Mouse (Mus musculus) left cerebral cortex, adult 2 months (tissue): Measurements from ENCODE around the gene Htr3b. TPM values are rescaled to one million over a fixed set of nuclear protein-coding genes. Genes with fewer than 3 reads are reported as not detected.
"Not testable (repeated sequence)": the region's sequence is repeated elsewhere in the genome, so short reads cannot be mapped to it uniquely, and the experiment has no call there.

ENCODE experiments used
- DNase-seq, 2 experiments: peaks; one replicate each; pipeline ENCODE4 v3.0.0; 2021 to 2022; ENCODE audit warnings: low spot score in 2 of 2, mixed read lengths in 1 of 2; ENCODE audit errors: extremely low spot score in 1 of 2
- H3K27ac ChIP-seq: fragments of 200-600 bp; 2 replicates; pipeline ENCODE4 v1.8.1; 2022
- H3K4me3 ChIP-seq: fragments of 200-600 bp; 2 replicates; pipeline ENCODE4 v1.8.1; 2022
- CTCF ChIP-seq: fragments of 200-600 bp; IDR thresholded peaks from 2 replicates; pipeline ENCODE4 v1.8.1; 2022; ENCODE audit warnings: antibody characterized with exemption, mild to moderate bottlenecking, moderate library complexity
- intact Hi-C: fragments of 180-260 bp; cut with DNase I; formaldehyde crosslinking; loops from one replicate; pipeline ENCODE4 v1.15.1; 2025
- long read RNA-seq, 2 experiments: library from polyadenylated mRNA; stranded (forward); transcript quantifications; one replicate each; pipeline ENCODE4 v2.0.0; 2021; ENCODE audit warnings: borderline mapping rate in 2 of 2
- total RNA-seq, 2 experiments: library from RNA; stranded (reverse); gene quantifications; 2 replicates each; pipeline ENCODE4 v1.2.3; 2021

The Htr3b gene
- total RNA-seq: not detected
- long read RNA-seq, experiment 1: 0 reads
- long read RNA-seq, experiment 2: 0 reads

DNA sequence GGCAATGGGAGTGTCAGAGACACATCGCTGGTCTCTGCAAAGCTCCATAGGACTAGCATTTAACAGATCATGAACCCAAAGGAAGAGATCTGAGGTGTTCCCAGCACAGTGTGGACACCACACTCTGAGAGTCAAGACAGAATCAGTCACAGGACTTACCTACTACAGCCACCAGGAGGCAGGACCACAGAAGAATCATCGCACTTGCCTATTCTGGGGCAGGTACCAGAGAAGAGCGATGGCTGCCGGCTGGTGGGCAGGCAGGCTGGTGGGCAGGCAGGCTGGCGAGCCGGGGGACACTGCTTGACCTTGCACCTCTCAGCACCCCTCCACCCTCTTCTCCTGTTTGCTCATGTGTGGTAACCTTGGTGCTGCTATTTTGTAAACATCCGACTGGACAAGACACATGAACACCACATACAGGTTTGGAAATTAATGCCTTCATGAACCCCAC is at the start of gene Htr3b:
Gene Htr3b, minus strand, starts transcription at position 404 of the 454 bp plus-strand sequence.
- DNase-seq: no peak
- Histone ChIP-seq H3K27ac (no peak within 1 kb of the TSS), H3K4me3 (no peak within 1 kb of the TSS)
- intact Hi-C loops: no loop called here
- TF ChIP-seq CTCF: peak; percentile 39

DNA sequence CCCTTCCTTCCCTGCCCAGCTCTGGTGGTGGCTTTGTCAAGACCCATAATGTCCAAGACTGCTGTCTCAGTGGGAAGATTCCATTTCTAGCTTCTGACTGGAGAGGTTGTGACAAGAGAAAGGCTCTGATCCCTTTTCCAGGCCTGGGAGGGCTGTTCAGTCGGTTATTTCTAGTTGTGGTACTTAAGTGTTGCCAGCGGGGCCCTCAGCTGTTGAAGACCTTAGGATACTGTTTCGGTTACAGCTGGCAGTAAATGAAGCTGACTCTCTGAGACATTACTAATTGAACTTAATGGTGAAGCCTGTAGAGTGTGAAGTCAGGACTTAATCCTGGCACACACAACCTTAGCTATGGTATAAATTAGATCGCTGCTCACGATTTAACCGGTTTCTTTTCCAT is 34.5 kb upstream of the Htr3b start:
- Histone ChIP-seq H3K27ac (no peak overlapping the region), H3K4me3 (no peak overlapping the region)
- TF ChIP-seq CTCF: no peak
- DNase-seq: no peak
- intact Hi-C loops: no loop called here

DNA sequence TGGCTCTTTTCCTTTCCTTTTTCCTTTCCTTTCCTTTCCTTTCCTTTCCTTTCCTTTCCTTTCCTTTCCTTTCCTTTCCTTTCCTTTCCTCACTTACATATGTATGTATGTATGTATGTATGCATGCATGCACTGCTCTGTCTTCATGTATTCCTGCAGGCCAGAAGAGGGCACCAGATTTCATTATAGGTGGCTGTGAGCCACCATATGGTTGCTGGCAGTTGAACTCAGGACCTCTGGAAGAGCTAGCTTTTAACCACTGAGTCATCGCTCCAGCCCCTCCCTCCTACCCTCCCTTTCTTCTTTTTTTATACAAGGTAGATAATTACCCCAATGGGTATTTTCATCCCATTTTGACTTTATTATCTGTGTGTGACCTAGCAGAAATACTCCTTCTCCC is 30.9 kb upstream of the Htr3b start:
- DNase-seq: no peak
- H3K27ac ChIP-seq: no peak overlapping the region
- no peak; the same call in none of the 2 replicates for TF ChIP-seq CTCF
- intact Hi-C loops: no loop called here
- H3K4me3 ChIP-seq: no peak overlapping the region

DNA sequence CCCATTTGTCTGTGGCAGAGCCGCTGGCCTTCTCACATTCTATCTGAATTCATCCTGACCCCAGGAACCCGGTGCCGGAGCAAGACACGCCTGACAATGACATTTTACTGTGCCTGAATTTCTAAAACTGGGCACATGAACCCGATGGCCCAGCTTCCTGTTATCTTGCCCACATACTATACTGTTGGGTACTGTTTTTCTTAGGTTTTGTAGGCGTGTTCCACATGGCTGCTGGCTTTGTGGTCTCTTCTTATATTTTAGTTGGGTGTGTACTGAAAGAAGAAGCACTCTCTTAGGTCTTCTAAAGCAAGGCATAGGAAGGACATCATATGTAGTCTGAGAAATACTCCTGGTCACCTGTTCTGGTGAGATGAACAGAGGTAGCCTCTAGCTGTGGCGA is 30.0 kb upstream of the Htr3b start:
- intact Hi-C loops: no loop called here
- H3K27ac ChIP-seq: no peak overlapping the region
- no peak for TF ChIP-seq CTCF
- DNase-seq: no peak
- no peak overlapping the region for H3K4me3 ChIP-seq

DNA sequence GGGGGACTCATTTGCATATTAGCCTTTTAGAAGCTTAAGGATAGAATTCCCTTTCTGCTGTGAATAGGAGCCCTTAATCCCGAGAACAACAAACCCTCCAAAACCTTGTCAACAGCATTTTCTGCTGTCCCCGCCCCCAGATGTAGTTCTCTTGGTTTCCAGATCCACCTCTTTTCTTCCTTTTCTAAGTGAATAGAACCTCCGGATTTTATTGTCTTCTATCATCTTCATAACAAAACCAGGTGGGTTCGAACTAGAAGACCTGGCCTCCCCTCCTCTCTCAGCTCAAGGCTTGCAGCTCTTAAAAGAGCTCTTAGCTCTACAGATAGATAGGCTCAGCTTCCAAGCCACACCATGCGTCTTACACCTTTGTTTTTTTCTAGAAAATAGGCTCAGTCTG is 26.9 kb upstream of the Htr3b start:
- intact Hi-C loops: no loop called here
- TF ChIP-seq CTCF: no peak
- Histone ChIP-seq H3K27ac (no peak overlapping the region), H3K4me3 (no peak overlapping the region)
- DNase-seq: no peak

DNA sequence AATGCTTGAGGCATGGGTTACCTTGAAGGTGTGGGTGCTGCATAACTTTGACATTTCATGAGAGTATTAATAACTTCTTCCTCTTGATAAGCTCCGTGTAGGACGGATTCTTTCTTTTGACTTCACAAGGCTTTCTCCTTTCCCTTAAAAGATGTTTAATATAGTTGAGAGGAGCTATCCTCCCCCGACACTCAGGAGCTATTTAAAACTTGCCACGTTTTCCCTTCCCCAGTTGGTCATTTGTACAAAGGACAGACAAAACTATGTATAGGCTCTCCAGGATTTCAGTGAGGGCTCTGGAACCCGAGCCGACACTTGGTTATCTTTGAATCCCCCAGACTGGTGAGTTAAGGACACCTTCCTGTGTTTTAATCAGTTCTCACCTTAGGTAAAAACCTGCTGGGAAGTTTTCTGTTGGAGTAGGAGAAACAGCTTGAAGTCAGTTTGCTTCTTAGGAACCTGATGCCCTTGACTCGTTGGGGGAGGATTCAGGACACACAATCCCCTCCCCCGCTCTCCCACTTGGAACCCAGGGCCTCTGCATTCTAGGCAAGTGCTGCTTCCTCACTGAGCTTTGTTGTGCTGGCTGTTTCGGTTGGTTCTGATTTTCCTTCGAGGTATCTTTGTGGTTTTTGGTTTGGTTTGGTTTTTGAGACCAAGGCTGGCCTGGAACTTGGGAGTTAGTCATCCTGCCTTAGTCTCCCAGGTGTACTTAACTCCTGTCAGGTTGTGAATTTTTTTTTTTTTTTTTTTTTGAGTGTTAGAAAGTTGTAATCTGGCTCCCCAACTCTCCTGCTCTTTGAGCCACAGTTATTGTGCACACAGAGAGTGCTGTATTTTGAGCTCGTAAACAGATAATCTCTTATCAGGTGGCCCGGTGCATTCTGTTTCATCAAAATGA is 22.7 kb upstream of the Htr3b start:
- Histone ChIP-seq H3K27ac (peak overlapping the region; percentile 51), H3K4me3 (peak overlapping the region; percentile 63)
- peak; percentile 7 to 17 for DNase-seq
- intact Hi-C loops: loop anchor here (5.0 kb wide), 1 partner anchor 70 kb away; the partner anchor contains the start of gene Zw10
- TF ChIP-seq CTCF: no peak

DNA sequence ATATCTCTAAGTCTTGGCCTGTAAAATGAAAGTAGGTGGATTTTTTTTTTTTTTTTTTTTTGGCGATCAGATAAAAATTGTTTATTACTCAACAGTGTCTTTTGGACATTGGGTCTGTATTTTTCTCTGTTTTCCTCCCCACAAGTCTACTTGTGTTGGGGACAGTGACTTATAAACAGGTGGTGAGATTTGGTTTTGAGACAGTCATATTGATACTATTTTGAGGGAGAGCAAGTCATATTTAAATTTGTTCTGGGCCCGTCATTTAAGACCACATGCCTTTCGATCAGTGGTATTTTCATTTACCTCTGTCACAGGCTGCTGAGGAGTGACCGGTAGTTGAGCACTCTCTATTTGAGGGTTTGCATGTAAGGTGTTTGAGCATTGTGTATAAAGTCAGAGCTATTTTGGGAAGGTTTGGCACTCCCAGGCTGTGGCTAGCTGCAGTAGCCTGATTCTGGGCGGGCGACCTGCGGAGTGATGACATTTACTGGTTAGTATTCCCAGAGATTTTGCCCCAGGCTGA is 21.9 kb upstream of the Htr3b start:
- peak overlapping the region; percentile 51 for H3K27ac ChIP-seq
- DNase-seq: no peak
- H3K4me3 ChIP-seq: peak overlapping the region; percentile 63
- TF ChIP-seq CTCF: no peak
- intact Hi-C loops: loop anchor here (5.0 kb wide), 1 partner anchor 71 kb away; the partner anchor contains the start of gene Zw10

DNA sequence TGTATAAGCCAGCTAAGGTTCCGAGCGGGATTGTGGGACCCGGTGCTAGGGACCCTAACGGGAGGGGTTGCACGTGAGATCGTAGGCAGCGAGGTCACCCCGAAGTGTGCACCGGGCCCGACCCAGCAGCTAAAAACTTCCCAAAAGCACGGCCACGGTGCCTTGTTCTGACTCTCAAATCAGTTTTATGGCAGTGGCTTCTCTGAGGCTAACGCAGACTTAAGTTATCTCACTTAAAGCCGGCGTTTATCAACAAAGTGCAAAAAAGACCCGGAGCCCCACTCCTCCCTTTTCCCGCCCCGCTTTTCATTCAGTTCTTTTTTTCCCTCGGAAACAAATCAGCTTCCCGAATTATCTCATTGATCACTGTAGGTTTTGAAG is 20.9 kb upstream of the Htr3b start:
- Histone ChIP-seq H3K4me3 (peak overlapping the region; percentile 63), H3K27ac (peak overlapping the region; percentile 91)
- TF ChIP-seq CTCF: no peak
- intact Hi-C loops: loop anchor here (5.0 kb wide), 1 partner anchor 72 kb away; the partner anchor contains the start of gene Zw10
- DNase-seq: no peak

DNA sequence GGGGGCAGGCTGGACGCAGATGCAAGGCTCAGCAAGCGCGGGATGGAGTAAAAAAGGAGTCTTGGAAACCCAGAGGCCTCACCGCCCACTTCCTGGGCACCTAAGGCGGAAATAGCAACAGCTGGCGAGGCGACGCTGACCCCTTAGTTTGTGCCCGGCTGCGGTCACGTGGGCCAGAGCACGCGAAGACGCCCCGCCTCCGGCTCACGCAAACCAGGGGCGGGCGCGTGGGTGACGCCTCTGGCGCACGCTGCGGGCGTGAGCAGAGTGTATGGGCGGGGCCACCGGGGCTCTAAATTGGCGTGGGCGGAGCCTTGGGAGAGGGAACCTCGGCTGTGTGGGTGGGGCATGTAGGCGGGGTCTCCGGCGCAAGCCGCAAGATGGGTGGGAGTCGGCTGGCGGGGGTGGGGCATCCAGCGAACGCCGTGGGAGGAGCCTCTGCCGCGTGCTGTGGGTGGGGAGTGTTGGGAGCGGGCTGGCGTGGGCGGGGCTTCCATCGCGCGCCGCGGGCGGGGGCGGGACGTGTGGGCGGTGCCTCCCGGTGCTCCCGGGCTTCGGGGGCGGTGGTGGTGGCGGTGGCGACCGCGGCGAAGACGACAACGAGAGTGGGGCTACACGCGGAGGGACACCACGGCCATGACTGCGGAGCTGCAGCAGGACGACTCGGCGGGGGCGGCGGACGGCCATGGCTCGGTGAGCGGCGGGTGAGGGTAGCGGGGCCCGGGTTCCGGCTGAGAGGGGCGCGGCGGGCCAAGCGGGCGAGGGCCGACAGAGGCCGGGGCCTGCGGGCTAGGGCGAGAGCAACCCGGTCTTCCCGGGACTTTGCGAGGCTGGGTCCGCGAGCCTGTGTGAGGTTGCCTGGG is 20.3 kb upstream of the Htr3b start, which contains the start of gene Usp28:
Gene Usp28, plus strand, starts transcription at position 531 of the 863 bp plus-strand sequence.
- peak; percentile 94 to 96 for DNase-seq
- TF ChIP-seq CTCF: no peak
- peak within 1 kb of the TSS; percentile 63 for H3K4me3 ChIP-seq
- intact Hi-C loops: loop anchor here (5.0 kb wide), 1 partner anchor 72 kb away; the partner anchor contains the start of gene Zw10
- H3K27ac ChIP-seq: peak within 1 kb of the TSS; percentile 91

DNA sequence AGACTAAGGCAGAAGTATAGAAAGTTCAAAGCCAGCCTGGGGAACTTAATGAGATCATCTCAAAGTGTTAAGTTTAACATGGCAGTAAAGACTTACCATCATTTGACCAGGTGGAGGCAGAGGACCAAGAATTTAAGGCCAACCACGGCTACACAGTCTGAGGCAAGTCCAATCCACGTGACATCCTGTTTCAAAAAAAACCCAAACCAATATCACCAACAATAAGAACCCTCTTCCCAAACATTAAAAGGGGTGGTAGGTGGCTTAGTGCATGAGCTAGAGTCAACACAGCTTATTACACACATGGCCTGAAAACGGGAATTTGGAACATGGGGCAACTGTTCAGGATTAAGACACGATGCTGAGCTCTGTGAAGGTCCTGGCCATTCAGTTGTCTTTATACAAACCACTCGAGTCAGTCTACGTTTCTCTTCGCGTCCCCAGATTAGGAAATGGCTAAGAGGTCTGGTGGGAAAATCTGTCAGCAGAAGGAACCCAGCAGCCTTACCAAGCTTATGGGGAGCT is 19.6 kb upstream of the Htr3b start:
- no peak for TF ChIP-seq CTCF
- peak overlapping the region; percentile 91 for H3K27ac ChIP-seq
- intact Hi-C loops: no loop called here
- peak overlapping the region; percentile 63 for H3K4me3 ChIP-seq
- no peak for DNase-seq

DNA sequence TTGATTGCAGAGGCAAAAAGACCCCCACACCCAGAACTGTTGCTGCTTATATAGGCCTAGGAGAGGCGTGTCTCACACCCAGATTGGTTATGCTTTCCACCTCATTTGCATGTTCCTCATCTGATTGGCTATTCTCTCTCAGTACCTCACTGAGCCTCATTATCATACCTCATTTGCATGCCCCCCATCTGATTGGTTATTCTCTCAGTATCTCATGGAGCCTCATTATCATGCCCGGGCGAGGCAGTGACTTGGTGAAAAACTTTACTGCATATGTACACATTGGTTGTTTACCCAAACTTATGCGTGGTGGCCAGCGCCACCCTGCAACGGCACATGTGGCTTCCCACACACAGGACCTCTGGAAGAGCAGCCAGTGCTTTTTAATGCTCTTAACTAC is 19.0 kb upstream of the Htr3b start:
- H3K27ac ChIP-seq, H3K4me3 ChIP-seq, intact Hi-C loops, DNase-seq: not testable (repeated sequence)
